ENCODE assay signal across 10 mouse cellular contexts in the genomic region with DNA sequence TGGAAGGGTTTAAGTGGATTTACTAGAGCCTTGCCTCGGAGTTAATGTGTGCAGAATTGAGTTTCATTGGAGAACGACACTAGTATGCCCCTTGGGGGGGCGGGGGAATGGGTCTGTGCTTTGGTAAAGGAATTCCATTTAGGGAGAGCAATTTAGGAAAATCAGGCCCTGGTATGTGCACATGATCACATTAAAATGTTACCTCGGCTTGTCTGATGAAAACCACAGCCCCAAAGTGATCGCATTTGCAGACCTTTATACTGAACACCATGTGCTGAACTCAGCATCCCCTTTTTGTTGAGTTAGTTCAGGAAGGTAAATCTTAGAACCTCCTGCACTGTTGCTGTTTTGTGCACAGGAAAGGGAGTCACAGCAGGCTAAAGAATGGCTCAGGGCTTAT.
DNase-seq lines count a peak whose midpoint lies in the region; ATAC-seq and TF ChIP-seq lines count a peak whose summit lies in the region.
"Had no signal": no experiment of that assay in that cellular context is flagged by ENCODE, and none has a peak within 500 bp of the region (broad histone marks: within the 10 kb centered on the region; RNA-seq: fewer than 3 reads in every experiment).

No protein-coding gene starts in this region.

- intact Hi-C loops in heart, adult 2 months (cut with DNase I): no loop called here
- intact Hi-C loops in heart, postnatal 10 days (cut with DNase I): no loop called here

- H3K9me3 ChIP-seq in limb, embryonic 11.5 days (ENCODE audit: control insufficient read depth, low read length): no peaks in the 10 kb centered on the region
- H3K9me3 ChIP-seq in limb, embryonic 10.5 days (replicated peaks): no peaks in the 10 kb centered on the region
- H3K9me3 ChIP-seq in embryonic facial prominence, embryonic 10.5 days: no peaks in the 10 kb centered on the region
- H3K9me3 ChIP-seq: neural tube, embryonic 12.5 days had no signal

- TF ChIP-seq POLR2A in heart, adult 2 months (IDR thresholded peaks at IDR 0.05; ENCODE audit: insufficient read depth, low read depth, low read length): peak; percentile 16; the same call in 1 of the 2 replicates

- peak; percentile 68 for ATAC-seq in limb, embryonic 11.5 days (ENCODE audit: insufficient number of reproducible peaks, low FRiP score, low TSS enrichment, low read depth)

- DNase-seq in heart, adult 2 months: no peak
- DNase-seq in heart, postnatal 10 days: no peak
- peak; percentile 31 for DNase-seq in limb, embryonic 11.5 days (ENCODE audit: low spot score)
- no peak for DNase-seq in limb, embryonic 10.5 days (ENCODE audit: low spot score)
- DNase-seq in embryonic facial prominence, embryonic 10.5 days (ENCODE audit: low spot score): peak; percentile 33
- DNase-seq in forelimb bud, embryonic 11.5 days (ENCODE audit: low read depth, low spot score): peak; percentile 41
- no peak for DNase-seq in adrenal gland, adult (ENCODE audit: inconsistent age in 2 of 2, low spot score in 1 of 2)
- DNase-seq: heart, postnatal 36 days; lung, postnatal 36 days had no signal

- no peak for TF ChIP-seq EP300 in heart, adult 2 months (IDR thresholded peaks at IDR 0.05; ENCODE audit: insufficient read depth, low read depth, low read length)

- no peaks in the 10 kb centered on the region; the same call in 1 of the 2 replicates for H3K4me1 ChIP-seq in heart, adult 2 months (ENCODE audit: control insufficient read depth, insufficient read depth, low read length)
- H3K4me1 ChIP-seq in limb, embryonic 11.5 days (ENCODE audit: control insufficient read depth, insufficient read depth, low read length): 0 out of 2 replicates have a peak, but pooled peaks cover 4% of the 10 kb centered on the region
- peaks cover 6% of the 10 kb centered on the region; the same call in 1 of the 2 replicates for H3K4me1 ChIP-seq in limb, embryonic 10.5 days
- H3K4me1 ChIP-seq in embryonic facial prominence, embryonic 10.5 days: peaks cover 23% of the 10 kb centered on the region
- H3K4me1 ChIP-seq: neural tube, embryonic 12.5 days had no signal

- no peaks in the 10 kb centered on the region for H3K79me2 ChIP-seq in heart, adult 2 months (replicated peaks; ENCODE audit: control insufficient read depth, insufficient read depth, low read length)

- no peak overlapping the region for H3K4me2 ChIP-seq in limb, embryonic 11.5 days (ENCODE audit: low read depth, severe bottlenecking)
- H3K4me2 ChIP-seq: neural tube, embryonic 12.5 days had no signal

- H3K36me3 ChIP-seq in heart, adult 2 months (ENCODE audit: control insufficient read depth, insufficient read depth, low read length): peaks cover 3% of the 10 kb centered on the region; the same call in 1 of the 2 replicates
- no peaks in the 10 kb centered on the region for H3K36me3 ChIP-seq in limb, embryonic 11.5 days (ENCODE audit: control insufficient read depth, insufficient read depth, low read length)
- no peaks in the 10 kb centered on the region for H3K36me3 ChIP-seq in limb, embryonic 10.5 days
- H3K36me3 ChIP-seq in embryonic facial prominence, embryonic 10.5 days (replicated peaks): no peaks in the 10 kb centered on the region
- H3K36me3 ChIP-seq: neural tube, embryonic 12.5 days had no signal

- no peak overlapping the region for H3K9ac ChIP-seq in heart, adult 2 months (ENCODE audit: low read depth, low read length)
- no peak overlapping the region for H3K9ac ChIP-seq in limb, embryonic 11.5 days (ENCODE audit: low read length)
- H3K9ac ChIP-seq: neural tube, embryonic 12.5 days had no signal

- 60% methylated on average over 5 of the region's 5 CpGs for WGBS in heart, adult 2 months
- 53% methylated on average over 5 of the region's 5 CpGs for WGBS in limb, embryonic 11.5 days
- WGBS in limb, embryonic 10.5 days: 75% methylated on average over 5 of the region's 5 CpGs
- 57% methylated on average over 5 of the region's 5 CpGs for WGBS in embryonic facial prominence, embryonic 10.5 days

- no peak overlapping the region for H3K4me3 ChIP-seq in heart, adult 2 months
- no peak overlapping the region for H3K4me3 ChIP-seq in limb, embryonic 11.5 days (ENCODE audit: low read depth, low read length)
- H3K4me3 ChIP-seq in limb, embryonic 10.5 days: no peak overlapping the region
- H3K4me3 ChIP-seq in embryonic facial prominence, embryonic 10.5 days: no peak overlapping the region
- H3K4me3 ChIP-seq: neural tube, embryonic 12.5 days had no signal

- no peak for TF ChIP-seq CTCF in heart, adult 2 months (IDR thresholded peaks at IDR 0.05)

- H3K27ac ChIP-seq in heart, adult 2 months: peak overlapping the region; percentile 57
- no peak overlapping the region; the same call in 1 of the 2 replicates for H3K27ac ChIP-seq in limb, embryonic 11.5 days (replicated peaks; ENCODE audit: low read depth, low read length)
- H3K27ac ChIP-seq in limb, embryonic 10.5 days: no peak overlapping the region
- H3K27ac ChIP-seq in embryonic facial prominence, embryonic 10.5 days (replicated peaks): peak overlapping the region; percentile 16; the same call in 1 of the 2 replicates
- H3K27ac ChIP-seq: neural tube, embryonic 12.5 days had no signal

- no peaks in the 10 kb centered on the region for H3K27me3 ChIP-seq in heart, adult 2 months (ENCODE audit: control insufficient read depth, insufficient read depth, low read length)
- H3K27me3 ChIP-seq in limb, embryonic 11.5 days (ENCODE audit: control insufficient read depth, insufficient read depth, low read length): no peaks in the 10 kb centered on the region
- no peaks in the 10 kb centered on the region for H3K27me3 ChIP-seq in limb, embryonic 10.5 days (ENCODE audit: low read depth, poor library complexity, severe bottlenecking)
- no peaks in the 10 kb centered on the region for H3K27me3 ChIP-seq in embryonic facial prominence, embryonic 10.5 days (replicated peaks; ENCODE audit: low read depth, poor library complexity, severe bottlenecking)
- H3K27me3 ChIP-seq: neural tube, embryonic 12.5 days had no signal

Comparison
In these comparisons a context has a peak if more than half of its experiments do, and no peak if none do; other contexts are left out.
1. DNase-seq: peak in limb, embryonic 11.5 days (single experiment), embryonic facial prominence, embryonic 10.5 days (single experiment) and forelimb bud, embryonic 11.5 days (single experiment); none in heart, adult 2 months (0 of 2), heart, postnatal 10 days (0 of 2), limb, embryonic 10.5 days (single experiment) and adrenal gland, adult (0 of 2).
2. H3K27ac ChIP-seq: peak in heart, adult 2 months (single experiment) and embryonic facial prominence, embryonic 10.5 days (single experiment); none in limb, embryonic 11.5 days (single experiment) and limb, embryonic 10.5 days (single experiment).